Mouse (Mus musculus): ENCODE data around the gene Jtb.
A peak's percentile ranks its signal among the peaks of the same experiment; 100 is the strongest.

The Jtb gene

DNA sequence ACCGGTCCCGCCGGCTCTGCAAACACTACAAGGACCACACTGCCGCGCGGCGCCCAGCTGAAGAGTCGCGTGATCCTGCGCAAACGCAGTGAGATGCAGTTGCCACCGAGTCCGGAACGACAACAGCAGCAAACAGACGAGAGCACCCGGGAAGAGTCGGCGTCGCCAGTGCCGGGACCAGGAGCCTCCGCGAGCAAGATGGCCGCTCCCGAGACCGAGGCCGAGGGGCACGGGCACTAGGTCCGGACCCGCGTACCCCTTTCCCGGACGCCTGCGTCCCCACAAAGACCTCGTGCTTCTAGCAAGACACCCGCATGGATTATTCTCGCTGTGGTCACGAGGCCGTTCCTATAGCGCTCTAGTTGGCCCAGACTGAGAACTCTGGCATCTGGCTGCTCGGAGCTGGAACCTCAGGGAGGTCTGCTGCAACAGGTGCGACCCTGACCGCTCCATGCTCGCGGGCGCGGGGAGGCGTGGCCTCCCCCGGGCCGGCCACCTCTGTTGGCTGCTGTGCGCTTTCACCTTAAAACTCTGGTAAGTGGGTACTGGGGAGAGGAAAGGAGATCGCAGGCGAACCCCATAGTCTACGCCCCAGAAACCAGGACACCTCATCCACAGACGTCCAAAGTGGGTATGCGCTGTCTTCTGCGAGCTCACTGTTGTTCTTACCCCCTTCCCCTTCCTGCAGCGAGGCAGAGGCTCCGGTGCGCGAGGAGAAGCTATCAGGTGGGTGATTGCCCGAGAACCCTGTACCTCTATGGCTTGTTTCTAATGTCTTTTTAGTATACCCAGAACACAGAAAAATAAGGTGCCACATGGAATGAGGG is at the start of gene Jtb:
TSS of gene Jtb (plus strand) at position 91 of the 827 bp plus-strand sequence.
- DNase-seq = peak; percentile 93

DNA sequence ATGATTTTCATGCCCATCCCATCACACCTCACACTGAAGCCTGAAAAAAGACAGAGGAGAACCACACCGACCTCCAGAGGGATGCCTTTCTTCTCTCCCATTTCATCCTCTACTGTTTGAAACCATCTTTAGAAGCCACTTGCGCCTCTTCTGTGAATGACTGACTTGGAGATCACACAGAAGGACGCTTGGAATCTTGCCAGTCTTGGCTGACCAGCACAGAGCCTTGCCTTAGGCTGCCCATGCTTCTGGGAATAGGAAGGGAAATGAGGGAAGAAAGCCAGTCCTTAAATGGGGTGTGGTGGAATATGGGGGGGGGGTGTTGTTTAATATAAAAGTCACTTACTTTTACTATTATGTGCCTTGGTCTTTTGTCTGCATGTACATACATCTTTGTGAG is 47.8 kb upstream of the Jtb start:
- no peak for DNase-seq

DNA sequence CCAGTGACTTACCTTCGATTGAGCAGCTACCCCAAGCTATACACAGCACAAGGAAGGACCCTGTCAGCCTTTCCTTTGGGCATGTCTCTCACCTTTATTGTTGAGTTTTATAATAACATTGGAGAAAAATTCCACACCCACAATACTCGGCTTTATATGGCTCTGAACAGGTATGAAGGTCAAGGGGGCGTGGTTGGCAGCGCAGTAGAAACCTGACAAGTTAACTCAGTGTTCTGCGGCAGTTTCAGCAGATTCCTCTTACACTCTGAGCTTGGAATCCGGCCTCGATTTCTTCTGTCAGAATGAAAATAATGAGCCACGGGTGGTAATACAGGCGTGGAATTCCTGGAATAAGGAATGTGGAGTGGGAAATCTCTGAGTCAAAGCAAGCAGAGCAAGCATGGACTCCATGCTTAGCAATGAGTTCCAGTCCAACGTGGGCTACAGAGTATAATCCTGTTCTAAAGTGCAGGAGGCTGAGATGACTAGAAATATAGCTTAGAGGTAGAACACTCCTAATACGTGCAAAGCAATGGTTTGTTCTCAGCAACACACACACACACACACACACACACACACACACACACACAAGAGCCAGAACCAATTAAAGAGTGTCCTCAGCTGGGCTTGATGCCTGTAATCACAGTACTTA is 40.4 kb upstream of the Jtb start:
- no peak for DNase-seq

DNA sequence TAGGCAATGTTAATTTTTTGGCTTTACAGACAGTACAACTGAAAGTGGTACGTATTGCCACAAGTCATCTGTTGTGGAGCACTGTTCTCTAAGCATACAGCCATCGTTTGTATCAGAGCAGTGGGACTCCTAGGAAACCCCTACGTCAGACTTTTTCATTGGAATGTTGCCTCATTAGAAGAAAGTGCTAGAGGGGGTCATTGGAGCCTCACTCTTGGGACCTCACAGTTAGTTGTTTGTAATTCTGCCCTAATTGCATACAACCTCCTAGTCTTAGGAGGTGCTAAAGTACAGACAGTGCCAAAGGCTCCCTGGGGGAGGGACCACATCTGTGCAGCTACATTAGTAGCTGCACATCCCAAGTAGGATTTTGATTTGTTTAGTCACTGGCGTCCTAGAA is 36.6 kb upstream of the Jtb start:
- no peak for DNase-seq

DNA sequence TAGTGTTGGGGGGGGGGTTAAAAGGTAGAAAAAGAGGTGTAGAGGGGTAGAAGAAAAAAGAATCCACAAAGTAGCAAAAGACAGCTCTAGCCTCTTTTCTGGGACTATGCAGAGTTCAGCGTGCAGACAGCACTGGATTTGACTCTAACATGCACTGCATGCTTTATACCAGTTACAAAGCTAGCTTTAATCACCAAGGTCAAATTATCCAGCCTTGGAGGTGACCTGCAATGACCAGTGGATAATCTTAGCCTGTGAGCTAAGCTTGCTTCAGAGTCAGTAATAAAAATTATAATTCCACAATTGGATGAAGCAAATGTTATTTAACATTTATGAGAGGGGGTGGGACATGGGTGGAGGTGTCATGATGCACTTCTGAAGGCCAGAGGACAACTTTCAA is 35.8 kb upstream of the Jtb start:
- no peak for DNase-seq

DNA sequence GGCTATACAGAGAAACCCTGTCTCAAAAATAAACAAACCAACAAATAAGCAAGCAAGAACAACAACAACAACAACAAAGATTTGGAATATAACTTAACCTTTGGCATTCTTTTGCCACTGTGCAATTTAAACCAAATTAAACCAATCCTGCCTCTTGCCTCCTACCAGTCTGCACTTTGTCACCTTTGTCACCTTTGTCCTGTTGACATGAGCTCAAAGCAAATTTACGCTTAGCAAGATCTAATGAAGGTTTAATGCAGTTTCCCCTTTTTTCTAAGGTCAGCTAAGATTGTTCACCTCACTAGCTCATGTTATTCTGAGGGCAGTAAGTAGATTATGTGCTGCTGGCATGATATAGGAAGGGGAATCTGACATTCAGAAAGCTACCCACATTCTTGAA is 33.8 kb upstream of the Jtb start:
- DNase-seq = no peak

DNA sequence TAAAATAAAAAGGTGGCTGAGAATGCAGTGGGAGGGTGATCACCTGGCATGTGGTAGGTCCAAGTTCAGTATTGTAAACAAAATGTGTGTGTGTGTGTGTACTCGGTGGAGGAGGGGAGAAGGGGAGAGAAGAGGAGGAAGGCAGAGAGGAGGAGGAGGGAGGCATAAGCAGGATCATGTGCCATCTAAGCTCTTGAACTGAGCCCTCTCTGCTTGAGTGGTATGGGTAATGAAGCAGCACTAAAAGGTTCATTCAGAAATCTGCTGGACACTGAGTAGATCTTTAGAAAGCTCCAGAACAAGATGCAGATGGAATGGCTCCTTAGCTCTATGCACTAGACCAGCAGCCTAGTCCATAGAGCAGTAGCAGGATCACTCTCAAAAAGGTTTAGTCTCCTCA is 28.5 kb upstream of the Jtb start:
- DNase-seq = no peak

DNA sequence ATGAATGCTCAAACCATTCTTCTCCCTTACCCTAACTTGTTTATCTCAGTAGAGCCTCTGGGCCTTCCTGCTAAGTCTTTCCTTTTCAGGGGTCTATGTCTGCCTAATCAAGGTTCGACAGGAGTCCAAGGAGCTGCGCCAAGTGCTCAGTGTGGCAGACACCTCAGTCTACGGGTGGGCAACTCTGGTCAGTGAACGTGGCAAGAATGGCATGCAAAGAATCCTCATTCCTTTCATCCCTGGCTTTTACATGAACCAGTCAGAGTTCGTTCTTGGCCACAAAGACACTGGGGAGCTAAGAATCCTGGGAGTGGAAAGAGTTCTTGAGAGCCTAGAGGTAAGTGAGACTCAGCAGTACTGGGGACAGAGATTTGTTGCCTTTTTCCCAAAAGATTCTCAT is 27.8 kb upstream of the Jtb start:
- DNase-seq = no peak

DNA sequence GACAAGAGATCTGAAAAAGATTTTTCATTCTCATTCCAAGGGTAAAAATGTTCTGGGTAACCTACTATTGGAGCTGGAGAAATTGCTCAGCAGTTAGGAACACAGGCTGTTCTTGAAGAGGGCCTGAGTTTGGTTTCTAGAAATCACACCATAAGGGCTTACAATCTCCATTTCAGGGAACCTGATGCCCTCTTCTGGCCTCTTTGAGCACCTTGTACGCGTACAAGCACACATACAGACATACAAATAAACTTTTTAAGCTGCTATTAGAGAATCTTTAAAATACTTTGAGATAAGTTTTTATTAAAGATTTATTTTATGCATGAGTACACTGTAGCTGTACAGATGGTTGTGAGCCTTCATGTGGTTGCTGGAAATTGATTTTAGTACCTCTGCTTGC is 26.8 kb upstream of the Jtb start:
- DNase-seq = no peak

DNA sequence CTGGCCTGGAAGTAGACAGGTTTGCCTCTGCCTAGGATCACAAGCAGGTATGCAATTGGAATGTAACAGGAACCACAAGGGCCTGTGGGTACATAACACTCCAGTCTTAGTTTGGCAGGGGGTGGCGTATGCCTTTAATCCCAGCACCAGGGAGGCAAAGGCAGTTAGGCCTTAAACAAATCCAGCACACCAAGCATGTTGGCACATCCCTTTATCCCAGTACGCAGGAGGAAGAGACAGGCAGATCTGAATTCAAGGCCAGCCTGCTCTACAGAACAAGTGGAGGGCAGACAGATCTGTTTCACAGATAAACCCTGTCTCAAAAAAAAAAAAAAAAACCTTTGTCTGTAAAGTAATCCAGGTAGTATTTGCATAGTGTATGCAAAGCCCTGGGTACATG is 22.7 kb upstream of the Jtb start:
- DNase-seq = no peak

DNA sequence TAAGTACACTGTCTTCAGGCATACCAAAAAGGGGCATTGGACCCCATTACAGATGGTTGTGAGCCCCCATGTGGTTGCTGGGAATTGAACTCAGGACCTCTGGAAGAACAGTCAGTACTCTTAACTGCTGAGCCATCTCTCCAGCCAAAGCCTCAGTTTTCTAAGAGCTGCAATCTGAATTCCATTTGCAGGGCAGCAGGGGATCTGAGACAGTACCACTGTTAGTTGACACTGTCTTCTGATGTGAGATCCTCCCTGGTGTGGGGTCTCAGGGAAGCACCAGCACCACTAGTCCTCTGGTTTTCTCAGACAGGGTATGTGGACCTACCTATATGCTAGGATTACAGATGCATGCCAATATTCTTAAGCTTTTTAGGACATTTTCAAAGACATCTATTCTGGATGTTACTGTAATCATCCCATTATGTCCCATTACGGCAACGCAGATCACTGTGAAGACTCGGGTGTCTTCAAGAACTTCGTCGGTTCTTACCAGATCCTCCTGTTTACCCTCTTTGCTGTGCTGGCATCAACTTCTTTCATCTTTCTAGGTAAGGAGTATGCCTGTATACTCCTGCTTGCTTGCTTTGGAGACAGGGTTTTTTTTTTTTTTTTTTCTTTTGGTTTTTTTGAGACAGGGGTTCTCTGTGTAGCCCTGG is 21.4 kb upstream of the Jtb start:
- DNase-seq = no peak

DNA sequence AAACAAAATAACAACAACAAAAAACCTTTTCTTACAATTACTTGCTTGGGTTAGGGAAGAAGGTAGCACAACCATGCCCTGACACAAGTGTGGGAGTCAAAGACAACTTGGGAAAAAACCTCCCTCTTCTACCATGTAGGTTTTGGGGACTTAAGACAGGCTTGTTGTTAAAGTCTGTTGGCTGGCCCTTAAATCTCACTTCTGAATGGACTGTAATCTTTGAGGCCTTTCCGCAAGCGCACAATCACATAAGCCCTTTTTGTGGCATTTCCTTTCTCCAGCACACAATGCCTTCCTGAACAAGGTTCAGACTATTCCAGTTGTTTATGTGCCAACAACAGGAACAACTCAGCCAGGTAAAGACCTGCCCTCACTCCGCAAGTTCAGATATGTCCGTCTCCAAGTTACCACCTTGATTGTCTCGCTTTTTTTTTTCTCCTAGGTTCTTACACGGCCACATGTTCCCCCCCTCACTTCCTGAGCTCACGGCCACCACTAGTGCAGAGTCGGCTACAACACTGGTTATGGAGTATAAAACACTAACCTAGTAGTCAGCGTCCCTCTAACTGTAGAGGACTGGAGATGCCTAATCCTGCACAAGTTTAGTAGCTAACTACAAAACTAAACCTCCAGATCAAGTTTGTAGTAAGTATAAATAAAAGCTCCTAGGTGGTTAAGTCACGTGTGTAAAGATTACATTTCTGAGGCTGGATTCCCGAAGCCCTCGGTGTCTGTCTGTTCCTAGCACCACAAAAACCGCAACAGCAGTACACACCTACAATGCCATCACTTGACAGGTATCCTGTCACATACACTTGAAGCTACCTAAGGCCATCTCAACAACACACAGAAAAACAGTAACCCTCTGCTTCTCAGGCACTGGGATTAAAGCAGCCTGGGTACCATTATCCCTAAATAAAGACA is 19.7 kb upstream of the Jtb start:
- no peak for DNase-seq

DNA sequence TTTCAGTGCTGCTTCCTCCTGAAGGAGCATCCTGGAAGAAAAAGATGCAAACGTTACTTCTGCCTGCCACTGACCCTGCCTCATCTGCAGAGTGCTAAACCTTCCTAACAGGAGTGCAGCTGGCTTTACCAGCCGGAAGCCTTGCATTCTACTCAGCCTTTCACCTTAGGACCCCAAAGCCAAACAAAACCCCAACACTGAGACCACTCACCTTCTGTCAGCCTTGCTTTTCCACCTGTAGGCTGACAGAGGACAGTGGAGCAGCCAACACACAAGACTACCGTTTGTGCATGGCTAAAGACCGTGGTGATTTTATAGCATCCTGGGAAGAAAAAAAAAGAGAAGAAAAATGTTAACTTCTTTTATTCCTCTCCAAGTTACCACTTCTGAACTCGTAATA is 18.7 kb upstream of the Jtb start:
- no peak for DNase-seq

DNA sequence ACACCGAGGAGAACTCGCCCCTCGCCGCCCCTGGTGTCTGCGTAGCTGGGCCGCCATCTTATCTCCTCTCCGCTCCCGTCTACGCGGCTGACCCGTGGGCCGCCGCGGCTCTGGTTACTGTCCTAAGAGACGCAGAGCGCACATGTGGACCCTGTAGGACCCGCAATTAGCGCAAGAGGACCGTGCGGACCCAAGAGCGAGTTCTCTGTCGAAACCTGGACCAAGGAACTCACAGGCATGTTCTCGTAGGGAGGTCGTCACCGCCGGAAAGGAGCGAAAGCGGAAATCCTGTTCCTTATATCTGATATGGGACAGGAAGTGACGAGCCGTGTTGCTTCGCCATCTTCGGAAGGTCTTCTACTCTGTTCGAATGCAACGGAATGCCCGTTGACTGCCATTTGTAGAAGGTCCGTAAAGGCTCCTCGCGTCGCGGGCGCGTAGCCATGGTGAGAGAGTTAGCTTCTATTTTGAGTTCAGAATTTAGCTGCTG is 18.0 kb upstream of the Jtb start, which contains the start of the genes Rps27 and Rab13:
TSS of gene Rps27 (minus strand) at position 275 of the 490 bp plus-strand sequence.
TSS of gene Rab13 (plus strand) at position 319 of the 490 bp plus-strand sequence.
- DNase-seq = peak; percentile 93

DNA sequence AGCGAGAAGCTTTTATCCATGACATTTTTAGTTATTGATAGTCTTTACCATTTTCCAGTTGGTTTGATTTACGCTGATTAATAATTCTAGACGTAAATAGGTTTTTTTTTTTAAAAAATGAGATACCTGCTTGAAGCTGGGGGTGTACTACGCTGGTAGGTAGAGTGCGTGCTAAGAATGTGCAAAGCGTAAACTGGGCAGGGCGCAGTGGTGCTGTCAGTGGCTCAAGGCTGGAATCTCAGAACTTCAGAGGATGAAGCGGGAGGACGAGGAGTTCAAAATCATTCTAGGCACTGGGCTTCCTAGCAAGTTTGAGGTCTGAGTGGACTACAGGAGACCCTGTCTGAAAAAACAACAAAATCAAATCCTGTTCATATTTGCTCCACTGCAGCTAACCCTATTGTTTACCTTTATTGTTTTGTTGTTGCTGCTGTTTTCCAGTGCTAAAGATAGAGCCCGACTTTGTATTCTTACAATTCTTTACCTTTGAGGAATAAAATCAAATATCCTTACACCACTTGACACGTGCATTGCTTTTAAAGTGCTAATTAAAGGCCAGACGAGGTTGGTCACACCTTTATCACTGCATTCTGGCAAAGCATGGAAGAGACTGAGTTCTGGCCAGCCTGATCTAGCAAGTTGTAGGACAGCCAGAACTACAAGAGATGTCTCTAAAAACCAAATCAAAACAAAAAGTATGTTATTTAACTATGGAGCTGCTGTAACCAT is 17.3 kb upstream of the Jtb start:
- no peak for DNase-seq

DNA sequence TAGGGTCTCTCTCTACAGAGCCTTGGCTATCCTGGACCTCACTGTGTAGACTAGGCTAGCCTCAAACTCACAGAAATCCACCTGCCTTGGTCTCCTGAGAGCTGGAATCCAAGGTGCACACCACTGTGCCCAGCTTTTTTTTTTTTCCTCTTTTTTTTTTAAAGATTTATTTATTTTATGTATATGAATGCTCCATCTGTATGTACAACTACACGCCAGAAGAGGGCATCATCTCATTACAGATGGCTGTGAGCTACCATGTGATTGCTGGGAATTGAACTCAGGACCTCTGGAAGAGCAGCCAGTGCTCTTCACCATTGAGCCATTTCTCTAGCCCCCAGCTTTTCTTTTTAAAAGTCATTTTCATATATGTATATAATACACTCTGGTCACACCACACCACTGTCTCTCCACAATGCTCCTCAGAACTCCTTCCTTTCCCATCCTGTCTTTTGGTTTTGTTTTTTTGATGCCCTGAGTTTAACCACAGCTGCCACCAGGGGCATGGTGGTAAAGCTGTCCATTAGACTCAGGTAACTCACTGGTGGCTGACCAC is 15.5 kb upstream of the Jtb start:
- DNase-seq = no peak

DNA sequence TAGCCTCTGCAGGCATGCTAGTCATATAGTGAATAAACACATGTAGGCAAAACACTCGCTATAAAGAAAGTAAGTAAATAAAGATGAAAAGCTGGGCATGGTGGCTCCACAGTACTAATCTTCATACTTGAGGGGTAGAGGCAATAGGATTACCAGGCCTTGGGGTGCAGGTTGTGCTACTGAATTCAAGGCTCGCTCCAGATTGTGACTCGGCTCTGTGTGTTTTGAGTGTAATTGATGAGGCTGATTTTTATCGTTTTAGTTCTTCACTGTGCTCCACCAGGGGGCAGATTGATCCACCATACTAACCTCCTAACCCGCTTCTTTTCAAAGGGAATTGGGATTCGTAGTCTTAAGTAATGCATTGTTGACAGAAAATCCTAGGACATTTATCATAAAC is 11.3 kb upstream of the Jtb start:
- DNase-seq = peak; percentile 81

DNA sequence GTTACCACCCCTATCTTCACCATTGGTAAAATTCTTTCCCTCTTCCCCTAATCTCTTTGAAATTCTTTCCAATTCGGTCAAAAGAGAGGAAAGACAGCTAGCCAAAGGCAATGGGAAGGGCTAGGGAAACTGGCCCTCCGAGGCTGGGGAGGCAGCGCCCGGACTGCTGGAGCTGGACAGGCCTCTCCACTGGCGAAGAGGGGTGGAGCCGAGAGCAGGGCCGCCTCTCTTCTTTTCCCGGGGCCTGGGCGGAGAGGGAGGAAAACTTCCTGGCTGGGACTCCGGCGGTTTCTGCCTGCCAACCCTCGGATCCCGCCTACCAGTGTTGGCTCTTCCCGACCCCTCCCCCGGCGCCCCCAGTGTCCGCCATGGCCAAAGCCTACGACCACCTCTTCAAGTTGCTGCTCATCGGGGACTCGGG is 10.9 kb upstream of the Jtb start:
- no peak for DNase-seq

DNA sequence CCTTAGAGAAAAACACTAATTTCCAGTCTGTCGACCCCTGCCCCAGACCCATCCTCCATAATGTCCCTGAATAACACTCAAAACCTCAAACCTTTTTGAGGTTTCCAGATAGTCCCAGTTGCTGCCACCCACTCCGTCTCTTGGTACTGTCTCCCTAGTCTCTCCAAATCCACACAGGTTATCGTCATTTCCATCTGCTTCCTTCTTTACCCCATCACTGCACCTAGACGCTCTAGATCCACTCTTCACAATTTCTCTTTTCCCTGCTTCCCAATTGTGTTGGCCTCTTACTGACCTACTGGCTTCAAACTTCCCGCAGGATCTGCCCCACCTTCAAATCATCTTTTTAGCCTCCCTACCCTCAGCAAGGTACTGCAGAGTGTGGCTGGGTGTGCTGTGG is 10.3 kb upstream of the Jtb start:
- no peak for DNase-seq

DNA sequence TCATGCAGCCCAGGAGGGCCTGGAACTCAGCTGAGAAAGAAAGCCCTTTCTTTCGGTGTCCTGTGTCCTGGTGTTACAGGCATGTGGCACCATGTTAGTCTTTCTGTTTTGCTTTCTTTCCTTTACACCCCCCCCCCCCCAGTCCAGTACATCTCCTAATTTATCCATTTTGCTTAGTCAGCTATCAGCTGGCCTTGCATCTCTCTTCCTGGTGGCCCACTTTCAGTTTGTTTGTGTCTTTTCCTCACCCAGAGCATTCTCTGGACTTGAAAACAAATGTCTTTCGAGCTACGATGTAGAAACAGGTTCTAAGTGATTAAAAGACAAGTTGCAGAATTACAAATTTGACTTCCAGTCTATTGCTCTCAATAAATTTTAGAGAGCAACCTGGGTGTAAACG is 8.9 kb upstream of the Jtb start:
- DNase-seq = no peak

DNA sequence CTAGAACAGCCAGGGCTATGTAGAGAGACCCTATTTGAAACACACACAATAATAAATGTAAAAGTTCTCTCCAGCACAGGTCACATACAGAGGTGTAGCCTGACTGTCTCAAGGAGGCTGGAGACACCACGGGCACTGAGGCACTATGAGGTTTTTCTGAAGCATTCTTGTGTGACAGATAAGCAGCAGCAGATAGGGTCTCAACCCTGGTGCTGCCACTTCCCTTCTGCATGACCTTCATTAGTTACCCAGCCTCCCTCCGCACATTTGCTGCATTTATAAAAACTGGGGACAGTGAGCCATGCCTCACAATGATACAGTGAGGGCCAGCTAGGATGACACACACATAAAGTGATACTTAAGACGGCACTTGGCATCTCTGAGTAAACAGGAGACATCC is 8.5 kb upstream of the Jtb start:
- DNase-seq = no peak

DNA sequence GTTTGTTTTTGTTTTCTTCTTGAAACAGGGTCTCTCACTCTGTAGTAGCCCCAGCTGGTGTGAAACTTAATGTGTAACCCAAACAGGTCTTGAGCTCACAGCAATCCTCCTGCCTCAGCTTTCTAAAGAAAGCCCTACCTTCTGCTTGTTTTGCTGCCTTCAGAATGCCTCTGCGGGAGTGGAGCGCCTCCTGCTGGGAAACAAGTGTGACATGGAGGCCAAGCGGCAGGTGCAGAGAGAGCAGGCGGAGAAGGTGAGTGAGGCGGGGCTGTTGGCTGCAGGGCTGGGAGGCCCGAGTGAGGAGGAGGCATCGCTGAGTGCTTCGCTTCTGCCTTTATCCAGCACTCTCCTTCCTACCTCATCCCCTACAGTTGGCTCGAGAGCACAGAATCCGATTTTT is 7.1 kb upstream of the Jtb start:
- DNase-seq = no peak

All from cerebellum, adult 9-10 months (tissue).